Mouse (Mus musculus) heart, embryonic 11.5 days (tissue): ENCODE measurements around the gene Slc4a8. TPM values are rescaled to one million over a fixed set of nuclear protein-coding genes. Genes with fewer than 3 reads are reported as not detected.

Experiments used
- ATAC-seq: fragments of 200-750 bp; cut with Nextera tagmentation; replicated peaks from 2 replicates; pipeline ENCODE4 v1.8.0; 2017; ENCODE audit warnings: moderate library complexity; ENCODE audit not compliant: insufficient number of reproducible peaks, low FRiP score, low TSS enrichment
- H3K27ac ChIP-seq: fragments of 300-500 bp; sonication (generic); 2 replicates; pipeline ENCODE4 v1.5.1; 2014; ENCODE audit warnings: mild to moderate bottlenecking, low read depth, low read length
- H3K27me3 ChIP-seq: fragments of 300-500 bp; sonication (generic); 2 replicates; pipeline ENCODE4 v1.6.1; 2014; ENCODE audit warnings: mild to moderate bottlenecking, low read length, mixed read lengths; ENCODE audit not compliant: control insufficient read depth, insufficient read depth
- H3K36me3 ChIP-seq: fragments of 300-500 bp; sonication (generic); 2 replicates; pipeline ENCODE4 v1.6.1; 2014; ENCODE audit warnings: mild to moderate bottlenecking, low read length, moderate library complexity, mixed read lengths; ENCODE audit not compliant: control insufficient read depth, insufficient read depth
- H3K4me1 ChIP-seq: fragments of 300-500 bp; sonication (generic); 2 replicates; pipeline ENCODE4 v1.6.1; 2014; ENCODE audit warnings: low read length; ENCODE audit not compliant: control insufficient read depth, insufficient read depth
- H3K4me2 ChIP-seq: fragments of 300-500 bp; sonication (generic); 2 replicates; pipeline ENCODE4 v1.6.1; 2014; ENCODE audit warnings: mild to moderate bottlenecking, moderate library complexity
- H3K4me3 ChIP-seq: fragments of 300-500 bp; sonication (generic); 2 replicates; pipeline ENCODE4 v1.5.1; 2014; ENCODE audit warnings: low read depth, low read length
- H3K9ac ChIP-seq: fragments of 300-500 bp; sonication (generic); 2 replicates; pipeline ENCODE4 v1.6.1; 2014; ENCODE audit warnings: mild to moderate bottlenecking, low read depth, low read length, moderate library complexity
- H3K9me3 ChIP-seq: fragments of 300-500 bp; sonication (generic); replicated peaks from 2 replicates; pipeline ENCODE4 v1.6.1; 2016; ENCODE audit warnings: low read length; ENCODE audit not compliant: control insufficient read depth
- WGBS: fragments of 180-500 bp; shearing (Covaris S2); extraction: QIAGEN DNeasy Blood & Tissue Kit; methylation state at CpG from one replicate; pipeline ENCODE4 v1.1.7; 2014; ENCODE audit not compliant: insufficient replicate concordance; 5-methylcytosine and 5-hydroxymethylcytosine counted together
- polyA plus RNA-seq: library from polyadenylated mRNA; unstranded; fragments of >200 nt; fragmentation: Nextera tagmentation; extraction: Ambion mirVana; gene quantifications from 2 replicates; pipeline ENCODE4 v1.2.1, GENCODE M21; 2014

Gene Slc4a8
- polyA plus RNA-seq, 1 experiment from 2014 or later: 2.0 TPM

- Histone ChIP-seq H3K9me3 (no peaks in the 10 kb centered on the region; the same call in 1 of the 2 replicates), H3K27me3 (peaks cover 50% of the 10 kb centered on the region), H3K36me3 (no peaks in the 10 kb centered on the region), H3K4me2 (peak overlapping the region; percentile 78), H3K4me3 (peak overlapping the region; percentile 59), H3K9ac (no peak overlapping the region), H3K4me1 (no peaks in the 10 kb centered on the region), H3K27ac (no peak overlapping the region)
- no peak for ATAC-seq
- WGBS: 2% methylated on average over 47 of the region's 66 CpGs
These were observed 108.6 kb downstream of the Slc4a8 start for GRCm38 (mm10) chr15:100870001-100870774.

- Histone ChIP-seq H3K27me3 (peaks cover 50% of the 10 kb centered on the region), H3K9ac (peak overlapping the region; percentile 40; the same call in 1 of the 2 replicates), H3K9me3 (no peaks in the 10 kb centered on the region; the same call in 1 of the 2 replicates), H3K36me3 (no peaks in the 10 kb centered on the region), H3K4me2 (peak overlapping the region; percentile 78), H3K27ac (no peak overlapping the region), H3K4me1 (no peaks in the 10 kb centered on the region), H3K4me3 (peak overlapping the region; percentile 59)
- no peak for ATAC-seq
- WGBS: 3% methylated on average over 19 of the region's 69 CpGs
These were observed 109.2 kb downstream of the Slc4a8 start for GRCm38 (mm10) chr15:100870775-100871106.

- H3K4me1 ChIP-seq: no peaks in the 10 kb centered on the region
- ATAC-seq: no peak
- H3K4me3 ChIP-seq: peak overlapping the region; percentile 59
- H3K36me3 ChIP-seq: no peaks in the 10 kb centered on the region
- no peaks in the 10 kb centered on the region; the same call in 1 of the 2 replicates for H3K9me3 ChIP-seq
- no peak overlapping the region for H3K27ac ChIP-seq
- H3K4me2 ChIP-seq: peak overlapping the region; percentile 78
- H3K27me3 ChIP-seq: peaks cover 53% of the 10 kb centered on the region
- WGBS: 1% methylated on average over 49 of the region's 53 CpGs
- H3K9ac ChIP-seq: peak overlapping the region; percentile 40; the same call in 1 of the 2 replicates
These were observed 109.8 kb downstream of the Slc4a8 start for GRCm38 (mm10) chr15:100871107-100872011.

DNA sequence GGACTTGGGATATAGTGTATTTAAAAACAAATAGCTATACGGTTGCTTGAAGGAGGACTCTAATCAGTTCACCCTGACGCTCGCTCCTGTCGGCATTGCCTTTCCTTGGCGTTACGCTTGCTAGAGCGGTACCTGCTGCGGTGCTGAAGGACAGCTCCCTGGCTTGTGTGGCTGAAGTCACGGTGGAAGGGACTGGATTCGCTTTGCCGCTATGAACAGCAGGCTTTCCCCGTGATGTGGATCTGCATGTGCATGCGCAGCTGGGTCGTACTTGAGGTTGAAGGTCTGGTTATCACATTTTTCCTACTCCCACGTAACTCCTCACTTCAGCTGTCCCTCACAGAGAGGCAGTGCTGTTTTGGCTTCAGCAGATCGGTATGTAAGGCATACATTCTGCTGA is 111.6 kb downstream of the Slc4a8 start:
- whole genome bisulfite sequencing: 3% methylated on average over 16 of the region's 16 CpGs
- Histone ChIP-seq H3K4me2 (no peak overlapping the region), H3K9me3 (no peaks in the 10 kb centered on the region), H3K27me3 (peaks cover 58% of the 10 kb centered on the region), H3K27ac (no peak overlapping the region), H3K4me3 (no peak overlapping the region), H3K9ac (no peak overlapping the region), H3K36me3 (no peaks in the 10 kb centered on the region), H3K4me1 (no peaks in the 10 kb centered on the region)
- ATAC-seq: no peak

Other genes with a start within 250 kb of the Slc4a8 start
- 15.4 and 18.9 TPM in 2 replicates for gene Tfcp2, start 209.7 kb upstream of the Slc4a8 start, polyA plus RNA-seq
- 2.3 and 3.1 TPM in 2 replicates for gene Pou6f1, start 161.8 kb upstream of the Slc4a8 start, polyA plus RNA-seq
- gene Dazap2, start 146.4 kb upstream of the Slc4a8 start, polyA plus RNA-seq: 219 and 233 TPM in 2 replicates
- 12.2 and 15.3 TPM in 2 replicates for gene Smagp, start 124.8 kb upstream of the Slc4a8 start, polyA plus RNA-seq
- gene Bin2, start 92.2 kb upstream of the Slc4a8 start, polyA plus RNA-seq: 6.3 and 6.6 TPM in 2 replicates
- 1.6 and 2.2 TPM in 2 replicates for gene Cela1, start 73.8 kb upstream of the Slc4a8 start, polyA plus RNA-seq
- 0.11 and 0.17 TPM in 2 replicates for gene Galnt6, start 32.4 kb upstream of the Slc4a8 start, polyA plus RNA-seq
- 0.96 and 1.2 TPM in 2 replicates for gene Scn8a, start 108.1 kb downstream of the Slc4a8 start, polyA plus RNA-seq